ENCODE assay signal across 8 mouse cellular contexts in genomic region chr2:156862772-156863486, GRCm38 (mm10). TPM values are rescaled to one million over a fixed set of nuclear protein-coding genes. Genes with fewer than 3 reads are reported as not detected.
DNase-seq lines count a peak whose midpoint lies in the region; ATAC-seq and TF ChIP-seq lines count a peak whose summit lies in the region.

Gene Rab5if (plus strand): TSS chr2:156863128.

- peak; percentile 86 for ATAC-seq in CD4-positive, CD25-positive, alpha-beta regulatory T cell, adult 4 months
- peak; percentile 96 for ATAC-seq in heart, embryonic 15.5 days (replicated peaks; ENCODE audit: insufficient number of reproducible peaks, insufficient read depth, low FRiP score, low read depth)
- peak; percentile 94 for ATAC-seq in liver, embryonic 14.5 days (ENCODE audit: insufficient read depth)
- peak; percentile 97 for ATAC-seq in neural tube, embryonic 11.5 days (ENCODE audit: insufficient read depth, low FRiP score, low TSS enrichment)
- peak; percentile 94 for ATAC-seq in stomach, postnatal 0 days (ENCODE audit: low FRiP score, low TSS enrichment)

- peak; percentile 83 for TF ChIP-seq CTCF in liver, embryonic 14.5 days (IDR thresholded peaks at IDR 0.05; ENCODE audit: low read depth)
- TF ChIP-seq CTCF in stomach, postnatal 0 days (IDR thresholded peaks at IDR 0.05; ENCODE audit: low read depth): peak; percentile 84

- peak within 1 kb of the TSS; percentile 76 for H3K4me2 ChIP-seq in heart, embryonic 15.5 days
- peak within 1 kb of the TSS; percentile 86 for H3K4me2 ChIP-seq in liver, embryonic 14.5 days (ENCODE audit: low read depth)
- peak within 1 kb of the TSS; percentile 92 for H3K4me2 ChIP-seq in neural tube, embryonic 11.5 days (ENCODE audit: low read depth)
- H3K4me2 ChIP-seq in stomach, postnatal 0 days (replicated peaks; ENCODE audit: low read depth): peak within 1 kb of the TSS; percentile 81

- TF ChIP-seq EP300 in liver, embryonic 14.5 days (IDR thresholded peaks at IDR 0.05; ENCODE audit: low read depth): no peak
- no peak for TF ChIP-seq EP300 in stomach, postnatal 0 days (optimal IDR thresholded peaks at IDR 0.05)

- H3K36me3 ChIP-seq in forebrain, embryonic 10.5 days (replicated peaks): peaks cover 61% of the 10 kb centered on the region
- H3K36me3 ChIP-seq in heart, embryonic 15.5 days: peaks cover 21% of the 10 kb centered on the region
- H3K36me3 ChIP-seq in liver, embryonic 14.5 days (replicated peaks; ENCODE audit: control insufficient read depth, insufficient read depth, low read depth): peaks cover 31% of the 10 kb centered on the region
- H3K36me3 ChIP-seq in neural tube, embryonic 11.5 days (ENCODE audit: control insufficient read depth, insufficient read depth, low read length): peaks cover 2% of the 10 kb centered on the region
- no peaks in the 10 kb centered on the region for H3K36me3 ChIP-seq in stomach, postnatal 0 days (ENCODE audit: control insufficient read depth, insufficient read depth, low read length)

- peak within 1 kb of the TSS; percentile 97 for H3K9ac ChIP-seq in heart, embryonic 15.5 days
- peak within 1 kb of the TSS; percentile 91 for H3K9ac ChIP-seq in liver, embryonic 14.5 days (replicated peaks)
- H3K9ac ChIP-seq in neural tube, embryonic 11.5 days (ENCODE audit: low read length): peak within 1 kb of the TSS; percentile 97
- peak within 1 kb of the TSS; percentile 98 for H3K9ac ChIP-seq in stomach, postnatal 0 days (ENCODE audit: low read length)

- no peaks in the 10 kb centered on the region for H3K27me3 ChIP-seq in forebrain, embryonic 10.5 days (ENCODE audit: poor library complexity, severe bottlenecking)
- H3K27me3 ChIP-seq in heart, embryonic 15.5 days: no peaks in the 10 kb centered on the region
- H3K27me3 ChIP-seq in liver, embryonic 14.5 days (ENCODE audit: control insufficient read depth, insufficient read depth, low read length): no peaks in the 10 kb centered on the region
- no peaks in the 10 kb centered on the region for H3K27me3 ChIP-seq in neural tube, embryonic 11.5 days (ENCODE audit: control insufficient read depth, insufficient read depth, low read length)
- H3K27me3 ChIP-seq in stomach, postnatal 0 days (ENCODE audit: control insufficient read depth, insufficient read depth, low read length): no peaks in the 10 kb centered on the region

- H3K9me3 ChIP-seq in forebrain, embryonic 10.5 days: no peaks in the 10 kb centered on the region
- no peaks in the 10 kb centered on the region for H3K9me3 ChIP-seq in heart, embryonic 15.5 days (replicated peaks)
- H3K9me3 ChIP-seq in liver, embryonic 14.5 days (ENCODE audit: control insufficient read depth, low read length): no peaks in the 10 kb centered on the region
- no peaks in the 10 kb centered on the region for H3K9me3 ChIP-seq in neural tube, embryonic 11.5 days (ENCODE audit: control insufficient read depth, low read length)
- no peaks in the 10 kb centered on the region for H3K9me3 ChIP-seq in stomach, postnatal 0 days (ENCODE audit: control insufficient read depth, low read length)

- WGBS in forebrain, embryonic 10.5 days: under 1% methylated on average over 98 of the region's 98 CpGs
- WGBS in heart, embryonic 15.5 days: under 1% methylated on average over 98 of the region's 98 CpGs
- WGBS in liver, embryonic 14.5 days (ENCODE audit: insufficient replicate concordance): under 1% methylated on average over 89 of the region's 98 CpGs
- WGBS in neural tube, embryonic 11.5 days: under 1% methylated on average over 92 of the region's 98 CpGs
- WGBS in stomach, postnatal 0 days: 0% methylated on average over 79 of the region's 98 CpGs

- H3K4me1 ChIP-seq in forebrain, embryonic 10.5 days: peaks cover 27% of the 10 kb centered on the region
- peaks cover 33% of the 10 kb centered on the region for H3K4me1 ChIP-seq in heart, embryonic 15.5 days (replicated peaks)
- peaks cover 9 to 12% of the 10 kb centered on the region in 2 experiments for H3K4me1 ChIP-seq in liver, embryonic 14.5 days (replicated peaks; ENCODE audit: control insufficient read depth in 2 of 2, insufficient read depth in 2 of 2, low read length in 1 of 2)
- peaks cover 8% of the 10 kb centered on the region; the same call in 1 of the 2 replicates for H3K4me1 ChIP-seq in neural tube, embryonic 11.5 days (ENCODE audit: control insufficient read depth, insufficient read depth, low read length)
- 0 out of 2 replicates have a peak, but pooled peaks cover 7% of the 10 kb centered on the region for H3K4me1 ChIP-seq in stomach, postnatal 0 days (replicated peaks; ENCODE audit: control insufficient read depth, insufficient read depth)

- peak; percentile 91 for DNase-seq in c-Kit-negative CD71-positive TER-119-positive erythroid progenitor cells, embryonic 14.5 days (ENCODE audit: low read depth, low spot score)
- peak; percentile 98 for DNase-seq in forebrain, embryonic 10.5 days (ENCODE audit: extremely low spot score, low spot score)
- DNase-seq in kidney, postnatal 25 days: peak; percentile 96 to 99
- peak; percentile 93 to 95 (median 94) for DNase-seq in liver, embryonic 14.5 days (ENCODE audit: low read depth in 3 of 3, low spot score in 3 of 3)
- peak; percentile 99 for DNase-seq in neural tube, embryonic 11.5 days (ENCODE audit: low spot score)
- peak; percentile 98 for DNase-seq in stomach, postnatal 0 days (ENCODE audit: low spot score)

- peak within 1 kb of the TSS; percentile 92 for H3K27ac ChIP-seq in forebrain, embryonic 10.5 days
- peak within 1 kb of the TSS; percentile 90 for H3K27ac ChIP-seq in heart, embryonic 15.5 days
- peak within 1 kb of the TSS; percentile 87 for H3K27ac ChIP-seq in liver, embryonic 14.5 days
- H3K27ac ChIP-seq in neural tube, embryonic 11.5 days (ENCODE audit: low read depth, low read length): peak within 1 kb of the TSS; percentile 94
- H3K27ac ChIP-seq in stomach, postnatal 0 days (replicated peaks): peak within 1 kb of the TSS; percentile 97

- H3K4me3 ChIP-seq in forebrain, embryonic 10.5 days: peak within 1 kb of the TSS; percentile 97
- peak within 1 kb of the TSS; percentile 90 for H3K4me3 ChIP-seq in heart, embryonic 15.5 days
- H3K4me3 ChIP-seq in liver, embryonic 14.5 days (ENCODE audit: insufficient read depth in 1 of 2, low read depth in 2 of 2, low read length in 2 of 2): peak within 1 kb of the TSS; percentile 90 to 91
- peak within 1 kb of the TSS; percentile 98 for H3K4me3 ChIP-seq in neural tube, embryonic 11.5 days (ENCODE audit: low read depth, low read length)
- peak within 1 kb of the TSS; percentile 99 for H3K4me3 ChIP-seq in stomach, postnatal 0 days (ENCODE audit: low read depth, low read length)

RNA-seq across cellular contexts. Expression of gene Rab5if, which starts in this region (rescaled TPM):
- polyA plus RNA-seq in CD4-positive, CD25-positive, alpha-beta regulatory T cell, adult 4 months (2017; shearing (Covaris generic)): 1 to 10 TPM; 5.1 to 5.4 TPM
- 185 and 186 TPM in 2 replicates for polyA plus RNA-seq in forebrain, embryonic 10.5 days (2016; fragmentation: Nextera tagmentation; extraction: Ambion mirVana)
- 152 and 164 TPM in 2 replicates for polyA plus RNA-seq in heart, embryonic 15.5 days (2015; fragmentation: Nextera tagmentation; extraction: Ambion mirVana)
- 74.3 and 80.3 TPM in 2 replicates for polyA plus RNA-seq in liver, embryonic 14.5 days (2012; rRNA removed)
- polyA plus RNA-seq in liver, embryonic 14.5 days (2014; fragmentation: Nextera tagmentation; extraction: Ambion mirVana): 164 and 171 TPM in 2 replicates
- polyA plus RNA-seq in neural tube, embryonic 11.5 days (2014; fragmentation: Nextera tagmentation; extraction: Ambion mirVana): 172 and 183 TPM in 2 replicates
- 221 and 227 TPM in 2 replicates for polyA plus RNA-seq in stomach, postnatal 0 days (2015; fragmentation: Nextera tagmentation; extraction: Ambion mirVana)

Comparison
In these comparisons a context has a peak if more than half of its experiments do, and no peak if none do; other contexts are left out.
1. Peak in every context shown above with its lines: DNase-seq, ATAC-seq, H3K4me3 ChIP-seq and H3K27ac ChIP-seq.
2. RNA of gene Rab5if (polyA plus RNA-seq): 221 to 227 TPM in stomach, postnatal 0 days, 185 to 186 TPM in forebrain, embryonic 10.5 days, 172 to 183 TPM in neural tube, embryonic 11.5 days, 74.3 to 171 TPM in liver, embryonic 14.5 days and 152 to 164 TPM in heart, embryonic 15.5 days; 5.1 to 5.4 TPM in CD4-positive, CD25-positive, alpha-beta regulatory T cell, adult 4 months; every median in the first group is over 10 times any median in the second.